Mouse (Mus musculus) myocyte (in vitro differentiated cells): ENCODE data around the gene Nphs1. TPM values are rescaled to one million over a fixed set of nuclear protein-coding genes. Genes with fewer than 3 reads are reported as not detected.
"Not testable (repeated sequence)": the region's sequence is repeated elsewhere in the genome, so short reads cannot be mapped to it uniquely, and the experiment has no call there.

Experiments used
- H3K27me3 ChIP-seq: one replicate; pipeline ENCODE4 v1.6.1; 2011; ENCODE audit not compliant: control insufficient read depth, insufficient read depth, insufficient read length
- H3K36me3 ChIP-seq: one replicate; pipeline ENCODE4 v1.6.1; 2011; ENCODE audit not compliant: control insufficient read depth, insufficient read depth
- H3K4me2 ChIP-seq: one replicate; pipeline ENCODE4 v1.6.1; 2011; ENCODE audit warnings: low read depth, control low read depth
- H3K4me3 ChIP-seq: one replicate; pipeline ENCODE4 v1.5.1; 2011; ENCODE audit warnings: mild to moderate bottlenecking, control low read depth, moderate library complexity
- H3K79me2 ChIP-seq: one replicate; pipeline ENCODE4 v1.6.1; 2011; ENCODE audit not compliant: control insufficient read depth, insufficient read depth
- H3ac ChIP-seq: one replicate; pipeline ENCODE4 v1.6.1; 2011; ENCODE audit not compliant: control insufficient read depth, insufficient read length
- CEBPB ChIP-seq: IDR thresholded peaks from 2 replicates; pipeline ENCODE4 v1.6.1; 2011; ENCODE audit warnings: mild to moderate bottlenecking, moderate library complexity; ENCODE audit not compliant: poor library complexity, insufficient read depth, severe bottlenecking
- E2F4 ChIP-seq: IDR thresholded peaks from one replicate; pipeline ENCODE4 v1.6.1; 2011; ENCODE audit warnings: mild to moderate bottlenecking, control low read depth, moderate library complexity; ENCODE audit not compliant: insufficient read depth
- MAX ChIP-seq: IDR thresholded peaks from one replicate; pipeline ENCODE4 v1.6.1; 2011; ENCODE audit warnings: low read depth, mild to moderate bottlenecking, control low read depth
- MYOD1 ChIP-seq, 3 experiments: IDR thresholded peaks; one replicate each; pipeline ENCODE4 v1.6.1; 2011; ENCODE audit warnings: control low read depth in 2 of 3, low read depth in 2 of 3, mild to moderate bottlenecking in 2 of 3, moderate library complexity in 1 of 3; ENCODE audit not compliant: insufficient read length in 2 of 3, control insufficient read depth in 1 of 3
- MYOG ChIP-seq, 3 experiments: IDR thresholded peaks; one replicate each; pipeline ENCODE4 v1.6.1; 2011; ENCODE audit warnings: control low read depth in 2 of 3, low read depth in 2 of 3, mild to moderate bottlenecking in 2 of 3; ENCODE audit not compliant: insufficient read length in 2 of 3, control insufficient read depth in 1 of 3, insufficient read depth in 1 of 3
- POLR2A ChIP-seq: IDR thresholded peaks from one replicate; pipeline ENCODE4 v1.6.1; 2011; ENCODE audit warnings: low read depth, mild to moderate bottlenecking, control low read depth, moderate library complexity; ENCODE audit not compliant: insufficient read length
- POLR2AphosphoS2 ChIP-seq: IDR thresholded peaks from one replicate; pipeline ENCODE4 v1.6.1; 2011; ENCODE audit warnings: low read depth, control low read depth; ENCODE audit not compliant: insufficient read length
- REST ChIP-seq: IDR thresholded peaks from one replicate; pipeline ENCODE4 v1.6.1; 2011; ENCODE audit warnings: mild to moderate bottlenecking, control low read depth, moderate library complexity; ENCODE audit not compliant: insufficient read depth, insufficient read length
- SRF ChIP-seq: IDR thresholded peaks from one replicate; pipeline ENCODE4 v1.6.1; 2011; ENCODE audit warnings: low read depth; ENCODE audit not compliant: control insufficient read depth, insufficient read length
- TCF12 ChIP-seq: IDR thresholded peaks from one replicate; pipeline ENCODE4 v1.6.1; 2011; ENCODE audit warnings: mild to moderate bottlenecking, control low read depth; ENCODE audit not compliant: poor library complexity, insufficient read depth, severe bottlenecking
- TCF3 ChIP-seq: IDR thresholded peaks from one replicate; pipeline ENCODE4 v1.6.1; 2011; ENCODE audit warnings: low read depth, control low read depth; ENCODE audit not compliant: insufficient read length
- USF1 ChIP-seq: IDR thresholded peaks from one replicate; pipeline ENCODE4 v1.6.1; 2011; ENCODE audit warnings: low read depth, mild to moderate bottlenecking, control low read depth, moderate library complexity
- polyA plus RNA-seq: library from polyadenylated mRNA; unstranded; fragments of >200 nt; fragmentation: generic; extraction: Trizol; gene quantifications from one replicate; pipeline ENCODE4 v1.2.1, GENCODE M21; 2012; ENCODE audit warnings: missing spikeins

The Nphs1 gene
- polyA plus RNA-seq, 1 experiment: 0.43 TPM

DNA sequence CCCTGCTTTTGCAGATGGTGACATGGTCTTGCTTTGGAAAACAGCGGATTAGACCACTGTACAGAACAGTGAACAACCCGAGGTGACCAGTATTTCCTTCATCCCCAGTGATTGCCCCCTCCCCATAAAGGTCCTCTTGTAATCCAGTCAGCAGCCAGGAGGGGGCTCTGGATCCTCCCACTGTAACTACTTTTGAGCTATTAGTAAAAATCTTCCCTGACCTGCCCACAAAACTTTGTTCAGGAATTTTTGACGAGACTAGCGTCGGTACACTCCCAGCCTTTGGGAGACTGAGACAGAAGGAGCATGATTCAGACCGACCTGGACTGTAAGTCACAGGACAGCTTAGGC lies 32.8 kb downstream of the Nphs1 start:
- Histone ChIP-seq H3K27me3 (peaks cover 24% of the 10 kb centered on the region), H3K4me2 (no peak overlapping the region), H3ac (no peak overlapping the region), H3K79me2 (no peaks in the 10 kb centered on the region), H3K36me3 (no peaks in the 10 kb centered on the region), H3K4me3 (no peak overlapping the region)
- TF ChIP-seq MYOG (IDR thresholded peaks at IDR 0.05; ENCODE audit: control insufficient read depth in 1 of 3, insufficient read depth in 1 of 3, insufficient read length in 2 of 3, low read depth in 2 of 3): no peak
- TF ChIP-seq REST: no peak
- no peak for TF ChIP-seq MAX
- TF ChIP-seq E2F4: no peak
- no peak for TF ChIP-seq MYOD1 (IDR thresholded peaks at IDR 0.05; ENCODE audit: control insufficient read depth in 1 of 3, insufficient read length in 2 of 3, low read depth in 2 of 3)
- no peak for TF ChIP-seq POLR2AphosphoS2
- no peak for TF ChIP-seq USF1
- no peak for TF ChIP-seq POLR2A
- TF ChIP-seq CEBPB: no peak
- TF ChIP-seq TCF12: no peak
- no peak for TF ChIP-seq TCF3
- TF ChIP-seq SRF: no peak

DNA sequence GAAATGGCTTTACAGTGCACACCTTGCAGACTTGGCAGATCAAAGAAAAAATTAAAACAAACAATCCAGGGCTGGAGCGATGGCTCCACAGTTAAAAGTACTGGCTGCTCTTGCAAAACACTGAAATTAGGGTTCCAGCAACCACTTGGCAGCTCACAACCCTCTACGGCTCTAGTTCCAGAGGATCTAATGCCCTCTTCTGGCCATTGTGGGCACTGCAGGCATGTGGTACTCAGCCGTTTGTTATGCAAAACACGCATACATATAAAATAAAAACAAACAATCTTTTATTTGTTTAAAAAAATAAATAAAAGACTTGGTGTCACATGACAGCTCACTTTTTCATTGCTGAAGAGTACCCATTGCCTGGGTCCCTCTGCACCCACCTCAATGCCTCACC lies 34.6 kb downstream of the Nphs1 start:
- Histone ChIP-seq H3K79me2 (no peaks in the 10 kb centered on the region), H3K27me3 (peaks cover 24% of the 10 kb centered on the region), H3K4me3 (no peak overlapping the region), H3K36me3 (no peaks in the 10 kb centered on the region), H3ac (no peak overlapping the region), H3K4me2 (no peak overlapping the region)
- TF ChIP-seq SRF: no peak
- no peak for TF ChIP-seq CEBPB
- TF ChIP-seq E2F4: no peak
- no peak for TF ChIP-seq POLR2AphosphoS2
- TF ChIP-seq TCF12: no peak
- no peak for TF ChIP-seq POLR2A
- TF ChIP-seq TCF3: no peak
- TF ChIP-seq MAX: no peak
- TF ChIP-seq USF1: no peak

DNA sequence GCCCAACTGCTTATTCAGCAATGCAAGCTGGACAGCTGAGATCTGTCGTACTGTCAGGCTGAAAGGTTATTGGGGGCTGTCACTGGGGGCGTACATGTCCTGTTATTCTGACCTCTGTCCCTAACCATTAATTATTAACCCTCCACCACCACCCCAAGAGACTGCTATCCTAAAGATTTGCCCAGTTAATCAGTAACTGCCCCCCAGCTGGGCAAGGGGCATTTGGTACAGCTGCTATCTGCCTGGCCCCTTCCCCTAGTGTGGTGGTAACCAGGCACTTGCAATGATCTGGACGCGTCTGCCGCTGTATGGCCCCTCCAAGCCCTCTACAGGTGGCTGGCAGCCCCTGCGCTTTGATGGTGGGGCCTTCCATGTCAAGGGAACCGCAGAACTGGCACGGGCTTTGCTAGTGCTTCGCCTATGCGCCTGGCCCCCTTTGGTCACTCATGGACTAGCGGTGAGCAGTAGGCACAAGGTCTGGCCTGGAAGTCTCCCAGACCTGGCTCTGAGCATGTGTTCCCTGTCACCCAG lies 35.4 kb downstream of the Nphs1 start, which contains the start of gene Prodh2:
TSS of gene Prodh2 (plus strand) at position 222 of the 531 bp plus-strand sequence.
- Histone ChIP-seq H3K79me2 (no peaks in the 10 kb centered on the region), H3K4me2 (no peak within 1 kb of the TSS), H3K27me3 (peaks cover 24% of the 10 kb centered on the region), H3K36me3 (no peaks in the 10 kb centered on the region), H3K4me3 (no peak within 1 kb of the TSS), H3ac (no peak within 1 kb of the TSS)
- TF ChIP-seq MYOG (IDR thresholded peaks at IDR 0.05; ENCODE audit: control insufficient read depth in 1 of 3, insufficient read depth in 1 of 3, insufficient read length in 2 of 3, low read depth in 2 of 3): no peak
- no peak for TF ChIP-seq POLR2AphosphoS2

DNA sequence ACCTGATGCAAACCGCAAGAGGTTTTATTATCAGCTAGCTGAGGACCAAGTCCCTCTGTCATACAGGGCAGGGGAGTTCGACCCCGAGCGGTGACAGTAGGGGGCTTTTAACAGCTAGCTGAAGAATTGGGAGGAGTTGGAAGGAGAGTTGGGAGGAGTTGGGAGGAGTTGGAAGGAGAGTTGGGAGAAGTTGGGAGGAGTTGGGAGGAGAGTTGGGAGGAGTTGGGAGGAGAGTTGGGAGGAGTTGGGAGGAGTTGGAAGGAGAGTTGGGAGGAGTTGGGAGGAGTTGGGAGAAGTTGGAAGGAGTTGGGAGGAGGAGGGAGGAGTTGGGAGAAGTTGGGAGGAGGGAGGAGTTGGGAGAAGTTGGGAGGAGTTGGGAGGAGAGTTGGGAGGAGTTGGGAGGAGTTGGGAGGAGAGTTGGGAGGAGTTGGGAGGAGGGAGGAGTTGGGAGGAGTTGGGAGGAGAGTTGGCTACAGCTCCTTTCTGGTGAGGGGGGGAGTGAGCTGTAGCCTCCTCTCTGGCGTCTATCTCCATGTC lies 37.5 kb downstream of the Nphs1 start:
- not testable (repeated sequence) for H3K4me3 ChIP-seq, H3ac ChIP-seq, H3K36me3 ChIP-seq, H3K79me2 ChIP-seq, H3K4me2 ChIP-seq
- peaks cover 24% of the 10 kb centered on the region for H3K27me3 ChIP-seq

DNA sequence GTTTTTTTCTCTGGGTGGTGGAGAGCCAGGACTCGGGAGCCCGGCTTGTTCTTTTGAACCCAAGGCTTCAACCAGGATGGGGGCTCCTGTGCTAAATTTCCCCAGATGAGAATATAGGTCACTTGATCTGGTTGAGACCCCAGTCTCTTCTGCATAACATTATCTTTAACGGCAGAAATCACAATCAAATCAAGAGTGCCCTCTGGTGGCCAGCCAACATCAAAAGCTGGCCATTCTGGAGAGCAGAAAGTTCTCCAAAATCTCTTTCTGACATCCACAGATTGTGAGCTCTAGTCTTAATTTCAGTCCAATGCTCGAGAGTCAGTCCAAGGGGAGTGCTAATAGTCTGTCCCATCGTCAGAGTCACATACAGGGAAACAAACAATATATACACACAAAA lies 43.0 kb downstream of the Nphs1 start:
- H3K27me3 ChIP-seq, H3K4me2 ChIP-seq, H3K4me3 ChIP-seq, H3K79me2 ChIP-seq, H3ac ChIP-seq, H3K36me3 ChIP-seq: not testable (repeated sequence)

DNA sequence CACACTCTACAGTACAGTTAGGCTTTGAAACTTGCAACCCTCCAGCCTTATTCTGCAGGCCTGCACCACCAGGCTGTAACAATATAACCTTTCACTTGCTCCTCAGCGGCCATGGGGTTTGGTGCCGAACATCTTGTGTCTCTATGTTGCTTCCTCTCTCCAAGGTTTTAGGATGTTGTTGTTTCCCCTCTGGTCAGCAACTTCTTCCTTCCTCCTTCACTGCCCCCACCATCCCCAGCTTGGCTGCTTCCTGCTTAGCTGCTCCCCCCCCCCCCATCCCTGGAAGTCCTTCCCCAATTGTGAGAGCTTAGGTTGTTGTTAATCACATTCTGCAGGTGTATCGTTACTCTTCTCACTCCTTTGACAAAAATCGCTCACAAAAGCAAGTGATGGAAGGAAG lies 49.9 kb downstream of the Nphs1 start:
- TF ChIP-seq USF1 (no peak), E2F4 (no peak), TCF3 (no peak), TCF12 (no peak), MYOD1 (IDR thresholded peaks at IDR 0.05; ENCODE audit: control insufficient read depth in 1 of 3, insufficient read length in 2 of 3, low read depth in 2 of 3) (no peak), MAX (no peak), MYOG (IDR thresholded peaks at IDR 0.05; ENCODE audit: control insufficient read depth in 1 of 3, insufficient read depth in 1 of 3, insufficient read length in 2 of 3, low read depth in 2 of 3) (no peak), POLR2A (no peak), POLR2AphosphoS2 (no peak)
- Histone ChIP-seq H3ac (no peak overlapping the region), H3K36me3 (no peaks in the 10 kb centered on the region), H3K27me3 (peaks cover 30% of the 10 kb centered on the region), H3K79me2 (no peaks in the 10 kb centered on the region), H3K4me3 (no peak overlapping the region), H3K4me2 (no peak overlapping the region)
